Mouse (Mus musculus) liver, embryonic 14.5 days (tissue): ENCODE results near the gene Gdpd1. TPM values are rescaled to one million over a fixed set of nuclear protein-coding genes. Genes with fewer than 3 reads are reported as not detected.
"Not testable (repeated sequence)": the region's sequence is repeated elsewhere in the genome, so short reads cannot be mapped to it uniquely, and the experiment has no call there.

Experiments used
- ATAC-seq: fragments of 200-750 bp; cut with Nextera tagmentation; 2 replicates; pipeline ENCODE4 v1.8.0; 2017; ENCODE audit warnings: moderate number of reproducible peaks, mild to moderate bottlenecking, moderate library complexity; ENCODE audit not compliant: insufficient read depth
- DNase-seq, 3 experiments: peaks; one replicate each; pipeline ENCODE4 v3.0.0-alpha.2; 2012 to 2013; ENCODE audit warnings: low read depth in 3 of 3, low spot score in 3 of 3
- H3K27ac ChIP-seq: fragments of 300-500 bp; sonication (generic); 2 replicates; pipeline ENCODE4 v1.5.1; 2014; ENCODE audit warnings: moderate library complexity, mild to moderate bottlenecking, control low read depth, inconsistent platforms
- H3K27me3 ChIP-seq: fragments of 300-500 bp; sonication (generic); 2 replicates; pipeline ENCODE4 v1.6.1; 2014; ENCODE audit warnings: mild to moderate bottlenecking, low read length, moderate library complexity; ENCODE audit not compliant: control insufficient read depth, insufficient read depth
- H3K36me3 ChIP-seq: fragments of 300-500 bp; sonication (generic); replicated peaks from 2 replicates; pipeline ENCODE4 v1.6.1; 2014; ENCODE audit warnings: low read depth; ENCODE audit not compliant: control insufficient read depth, insufficient read depth
- H3K4me1 ChIP-seq, 2 experiments: fragments of 200-500 bp in 1 of 2; fragments of 300-500 bp in 1 of 2; sonication (generic) in 1 of 2; replicated peaks; 2 replicates each; pipeline ENCODE4 v1.6.1; 2012 to 2014; ENCODE audit warnings: antibody characterized with exemption in 1 of 2, inconsistent platforms in 1 of 2, low read length in 1 of 2; ENCODE audit not compliant: control insufficient read depth in 2 of 2, insufficient read depth in 2 of 2
- H3K4me2 ChIP-seq: fragments of 300-500 bp; sonication (generic); 2 replicates; pipeline ENCODE4 v1.6.1; 2014; ENCODE audit warnings: low read depth, mild to moderate bottlenecking, control low read depth, moderate library complexity
- H3K4me3 ChIP-seq, 2 experiments: fragments of 200-500 bp in 1 of 2; fragments of 300-500 bp in 1 of 2; sonication (generic) in 1 of 2; 2 replicates each; pipeline ENCODE4 v1.5.1; 2012 to 2014; ENCODE audit warnings: low read depth in 2 of 2, low read length in 2 of 2, mild to moderate bottlenecking in 2 of 2, control low read depth in 1 of 2, inconsistent platforms in 1 of 2, moderate library complexity in 1 of 2; ENCODE audit not compliant: insufficient read depth in 1 of 2
- H3K9ac ChIP-seq: fragments of 300-500 bp; sonication (generic); replicated peaks from 2 replicates; pipeline ENCODE4 v1.6.1; 2014; ENCODE audit warnings: mild to moderate bottlenecking, control low read depth, moderate library complexity
- H3K9me3 ChIP-seq: fragments of 300-500 bp; sonication (generic); 2 replicates; pipeline ENCODE4 v1.6.1; 2016; ENCODE audit warnings: low read length, mixed read lengths; ENCODE audit not compliant: control insufficient read depth
- CTCF ChIP-seq: IDR thresholded peaks from 2 replicates; pipeline ENCODE4 v1.5.1; 2016; ENCODE audit warnings: antibody characterized with exemption, low read depth, control low read depth
- EP300 ChIP-seq: IDR thresholded peaks from 2 replicates; pipeline ENCODE4 v1.6.1; 2016; ENCODE audit warnings: antibody characterized with exemption, low read depth
- WGBS: fragments of 180-500 bp; shearing (Covaris S2); extraction: QIAGEN DNeasy Blood & Tissue Kit; methylation state at CpG from one replicate; pipeline ENCODE4 v1.1.7; 2014; ENCODE audit not compliant: insufficient replicate concordance; 5-methylcytosine and 5-hydroxymethylcytosine counted together
- polyA plus RNA-seq, 2 experiments: library from polyadenylated mRNA; depleted of rRNA in 1 of 2; stranded (reverse) in 1 of 2; unstranded in 1 of 2; fragments of >200 nt; fragmentation: Nextera tagmentation in 1 of 2; extraction: Ambion mirVana in 1 of 2; gene quantifications; 2 replicates each; pipeline versions ENCODE4 v1.2.1 to v1.2.3; 2012 to 2014

Gdpd1 gene
- polyA plus RNA-seq, 2 experiments, result 1.5 to 5.0 TPM

DNA sequence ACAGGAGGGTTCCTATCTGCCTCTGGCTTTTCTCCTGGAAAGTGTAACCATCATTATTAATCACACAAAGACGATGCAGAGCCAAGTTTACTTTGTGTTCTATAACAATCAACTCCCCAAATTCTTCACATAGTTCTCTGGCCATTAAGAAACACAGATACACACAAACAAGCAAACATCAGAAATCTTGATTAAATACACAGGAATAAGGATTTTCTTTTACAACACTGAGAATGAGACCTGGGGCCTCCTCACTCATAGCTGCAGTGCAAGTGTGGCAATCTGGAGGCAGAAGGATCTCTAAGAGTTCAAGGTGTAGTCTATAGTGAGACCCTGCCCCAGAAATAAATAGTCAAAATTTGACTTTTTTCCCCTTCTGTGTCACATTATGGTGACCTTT lies 9.8 kb upstream of the Gdpd1 start:
- Histone ChIP-seq H3K4me3 (no peak overlapping the region), H3K27me3 (no peaks in the 10 kb centered on the region), H3K9ac (no peak overlapping the region), H3K36me3 (peaks cover 21% of the 10 kb centered on the region), H3K4me1 (peaks cover 11 to 18% of the 10 kb centered on the region in 2 experiments), H3K9me3 (no peaks in the 10 kb centered on the region), H3K27ac (no peak overlapping the region), H3K4me2 (no peak overlapping the region; the same call in 1 of the 2 replicates)
- 70% methylated on average over 1 of the region's 1 CpGs for WGBS
- TF ChIP-seq CTCF, result no peak
- TF ChIP-seq EP300, result no peak
- DNase-seq (no peak), ATAC-seq (no peak)

GRCm38 (mm10) chr11:87073343-87073865 lies 458 bp downstream of the Gdpd1 start:
- DNase-seq, result peak; percentile 41 to 66 (median 53)
- no peak overlapping the region for H3K27ac ChIP-seq
- H3K9me3 ChIP-seq, result no peaks in the 10 kb centered on the region
- H3K9ac ChIP-seq, result peak overlapping the region; percentile 71
- TF ChIP-seq CTCF (peak; percentile 79), EP300 (no peak)
- H3K4me3 ChIP-seq, result peak overlapping the region; percentile 72 to 79
- peaks cover 3 to 6% of the 10 kb centered on the region in 2 experiments; a peak in 3 of 4 replicates for H3K4me1 ChIP-seq
- peak; percentile 58 for ATAC-seq
- H3K27me3 ChIP-seq, result no peaks in the 10 kb centered on the region
- H3K4me2 ChIP-seq, result peak overlapping the region; percentile 98
- no peaks in the 10 kb centered on the region; the same call in 1 of the 2 replicates for H3K36me3 ChIP-seq
- WGBS, result 1% methylated on average over 24 of the region's 24 CpGs

GRCm38 (mm10) chr11:87062087-87062486 lies 11.8 kb downstream of the Gdpd1 start:
- no peak overlapping the region for H3K27ac ChIP-seq
- no peaks in the 10 kb centered on the region for H3K9me3 ChIP-seq
- no peak overlapping the region for H3K4me3 ChIP-seq
- TF ChIP-seq EP300 (no peak), CTCF (no peak)
- no peak overlapping the region for H3K9ac ChIP-seq
- H3K27me3 ChIP-seq, result no peaks in the 10 kb centered on the region
- DNase-seq (no peak), ATAC-seq (no peak)
- no peak overlapping the region for H3K4me2 ChIP-seq
- H3K4me1 ChIP-seq, result peaks cover 0 to 2% of the 10 kb centered on the region in 2 experiments; a peak in 1 of 4 replicates
- no peaks in the 10 kb centered on the region for H3K36me3 ChIP-seq
- 44% methylated on average over 3 of the region's 3 CpGs for WGBS

GRCm38 (mm10) chr11:87060410-87060809 lies 13.5 kb downstream of the Gdpd1 start:
- TF ChIP-seq CTCF (no peak), EP300 (no peak)
- Histone ChIP-seq H3K36me3 (no peaks in the 10 kb centered on the region), H3K27me3 (no peaks in the 10 kb centered on the region), H3K4me3 (no peak overlapping the region), H3K9ac (no peak overlapping the region), H3K4me1 (peaks cover 9 to 11% of the 10 kb centered on the region in 2 experiments), H3K27ac (no peak overlapping the region), H3K9me3 (no peaks in the 10 kb centered on the region), H3K4me2 (no peak overlapping the region)
- DNase-seq (no peak), ATAC-seq (no peak)
- 85% methylated on average over 2 of the region's 2 CpGs for WGBS

DNA sequence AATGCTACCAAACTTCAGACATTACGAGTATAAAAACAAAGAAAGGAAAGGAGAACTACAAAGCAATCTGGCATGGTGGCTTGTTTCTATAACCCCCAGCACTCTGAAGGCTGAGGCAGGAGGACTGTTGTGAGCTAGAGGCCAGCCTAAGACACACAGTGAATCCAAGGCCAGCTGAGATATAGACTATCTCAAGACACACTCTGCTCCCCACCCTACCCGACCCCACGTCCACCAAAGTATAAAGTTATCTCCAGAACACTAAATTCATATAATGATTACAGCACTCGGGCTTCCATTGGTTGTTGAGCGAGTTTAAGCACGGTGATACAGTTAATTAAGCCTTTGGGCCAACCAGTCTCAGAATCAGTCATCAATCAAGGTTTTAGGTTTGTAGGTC lies 17.6 kb downstream of the Gdpd1 start:
- TF ChIP-seq CTCF, result no peak
- peak; percentile 59 for TF ChIP-seq EP300
- peak in 2 of 3 experiments; percentile 29 to 67 for DNase-seq
- Histone ChIP-seq H3K4me3 (no peak overlapping the region), H3K9ac (0 out of 2 replicates have a peak overlapping the region, but pooled peaks have one; percentile 7), H3K27me3 (no peaks in the 10 kb centered on the region), H3K36me3 (no peaks in the 10 kb centered on the region), H3K4me1 (peaks cover 9 to 12% of the 10 kb centered on the region in 2 experiments), H3K9me3 (no peaks in the 10 kb centered on the region), H3K4me2 (peak overlapping the region; percentile 40), H3K27ac (0 out of 2 replicates have a peak overlapping the region, but pooled peaks have one; percentile 17)
- peak; percentile 95 for ATAC-seq
- WGBS, result 31% methylated on average over 6 of the region's 6 CpGs

DNA sequence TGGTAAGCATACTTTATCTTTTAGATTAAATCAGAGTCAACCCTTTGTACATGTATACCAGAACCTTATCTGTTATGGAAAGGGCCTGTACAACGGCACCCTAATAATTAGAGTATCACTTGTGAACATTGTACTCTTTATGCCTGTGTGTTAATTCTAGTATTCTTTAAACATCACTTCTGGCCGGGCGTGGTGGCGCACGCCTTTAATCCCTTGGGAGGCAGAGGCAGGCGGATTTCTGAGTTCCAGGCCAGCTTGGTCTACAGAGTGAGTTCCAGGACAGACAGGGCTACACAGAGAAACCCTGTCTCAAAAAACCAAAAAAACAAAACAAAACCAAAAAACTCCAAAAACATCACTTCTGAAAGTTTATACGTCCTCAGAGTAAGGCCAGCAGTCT lies 25.0 kb downstream of the Gdpd1 start:
- not testable (repeated sequence) for H3K27me3 ChIP-seq, H3K4me3 ChIP-seq, H3K4me2 ChIP-seq, H3K9ac ChIP-seq, H3K27ac ChIP-seq, H3K36me3 ChIP-seq, H3K9me3 ChIP-seq, DNase-seq, ATAC-seq, H3K4me1 ChIP-seq
- WGBS, result 80% methylated on average over 7 of the region's 7 CpGs
